Mouse (Mus musculus): ENCODE data around the gene Mrtfa.

GRCm38 (mm10) chr15:81140004-81140403 lies 50.6 kb downstream of the Mrtfa start:
- TF ChIP-seq POLR2A (IDR thresholded peaks at IDR 0.05; ENCODE audit: borderline replicate concordance, low read depth, low read length) (no peak), CTCF (IDR thresholded peaks at IDR 0.05; ENCODE audit: low read depth, low read length) (no peak)
